Mouse (Mus musculus): ENCODE measurements around the gene Kif2a. TPM values are rescaled to one million over a fixed set of nuclear protein-coding genes. Genes with fewer than 3 reads are reported as not detected.

Gene Kif2a
- polyA plus RNA-seq (2012; rRNA removed) = 40.5 and 63.7 TPM in 2 replicates

GRCm38 (mm10) chr13:107021461-107022265, at the start of gene Kif2a:
Gene Kif2a (minus strand): TSS chr13:107022126.

GRCm38 (mm10) chr13:106946594-106947540, 75.1 kb downstream of the Kif2a start, which contains the start of gene Dimt1:
Gene Dimt1 (plus strand): TSS chr13:106947127.

DNA sequence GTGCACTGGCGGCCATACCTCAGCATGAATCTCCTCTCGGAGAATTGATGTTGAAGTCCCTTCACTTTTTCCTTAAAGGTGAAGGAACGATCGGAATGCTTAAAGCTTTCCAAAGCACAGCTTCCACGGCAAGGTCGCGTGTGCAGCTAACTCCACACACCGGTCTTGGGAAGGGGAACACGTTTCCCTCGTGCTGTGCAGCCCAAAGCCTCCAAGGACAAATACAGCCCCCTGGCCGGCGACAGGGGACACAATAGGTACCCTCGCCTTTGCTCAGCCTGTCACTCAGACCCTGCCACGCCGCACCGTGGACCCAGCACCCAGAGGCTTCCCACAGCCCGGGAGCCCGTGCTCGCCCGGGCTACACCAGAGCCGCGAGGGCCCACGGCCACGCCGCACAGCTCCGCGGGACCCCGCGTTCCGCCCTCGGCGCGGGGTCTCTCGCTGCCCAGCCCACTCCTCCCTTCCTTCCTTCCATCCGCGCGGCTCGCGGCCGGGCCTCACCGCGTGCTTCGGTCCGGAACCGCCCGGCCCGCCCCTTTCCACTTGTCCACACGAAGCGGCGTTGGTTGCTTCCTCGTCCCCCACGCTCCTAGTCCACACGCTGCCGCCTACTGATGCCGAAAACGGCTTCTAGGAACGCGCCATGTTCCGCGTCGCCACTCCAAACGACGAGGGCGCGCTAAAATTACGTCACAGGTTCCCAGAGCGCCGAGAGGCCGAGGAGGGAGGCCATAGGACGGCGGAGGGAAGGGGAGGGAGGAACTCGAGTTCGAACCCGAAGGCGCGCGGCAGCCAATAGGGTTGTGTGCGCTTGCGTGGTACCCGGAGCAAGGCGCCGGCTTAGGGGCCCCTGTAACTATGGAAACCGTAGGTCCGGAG, 85.4 kb downstream of the Kif2a start, which contains the start of gene Ipo11:
Ipo11 (minus strand) TSS at position 703 of the 882 bp plus-strand sequence.

Other genes starting within 250 kb of the Kif2a start
- 47.4 and 50.1 TPM in 2 replicates for gene Ipo11, start 85.2 kb downstream of the Kif2a start, polyA plus RNA-seq (2012; rRNA removed)
- gene Dimt1, start 75.0 kb downstream of the Kif2a start, polyA plus RNA-seq (2012; rRNA removed) = 21.4 and 30.8 TPM in 2 replicates

Measured in central nervous system, embryonic 11.5 days (tissue).